Mouse (Mus musculus): Measurements from ENCODE around the gene Slc6a3.

The Slc6a3 gene

GRCm38 (mm10) chr13:73536403-73536821 lies at the start of gene Slc6a3:
Gene Slc6a3, plus strand, starts transcription at chr13:73536747.
- no peak for DNase-seq (ENCODE audit: low spot score)

GRCm38 (mm10) chr13:73488105-73488504 lies 48.4 kb upstream of the Slc6a3 start:
- DNase-seq (ENCODE audit: low spot score) = no peak

GRCm38 (mm10) chr13:73488707-73489106 lies 47.8 kb upstream of the Slc6a3 start:
- DNase-seq (ENCODE audit: low spot score) = no peak

- DNase-seq (ENCODE audit: low spot score) = peak; percentile 51
Observed at GRCm38 (mm10) chr13:73489986-73490385, 46.6 kb upstream of the Slc6a3 start.

- DNase-seq (ENCODE audit: low spot score) = no peak
Observed at GRCm38 (mm10) chr13:73490564-73491170, 45.9 kb upstream of the Slc6a3 start.

GRCm38 (mm10) chr13:73493183-73493582 lies 43.4 kb upstream of the Slc6a3 start:
- no peak for DNase-seq (ENCODE audit: low spot score)

GRCm38 (mm10) chr13:73494528-73494927 lies 42.0 kb upstream of the Slc6a3 start:
- DNase-seq (ENCODE audit: low spot score) = no peak

GRCm38 (mm10) chr13:73496137-73496536 lies 40.4 kb upstream of the Slc6a3 start:
- no peak for DNase-seq (ENCODE audit: low spot score)

GRCm38 (mm10) chr13:73499893-73500604 lies 36.5 kb upstream of the Slc6a3 start:
- DNase-seq (ENCODE audit: low spot score) = no peak

GRCm38 (mm10) chr13:73502719-73503118 lies 33.8 kb upstream of the Slc6a3 start:
- no peak for DNase-seq (ENCODE audit: low spot score)

GRCm38 (mm10) chr13:73505686-73506467 lies 30.7 kb upstream of the Slc6a3 start:
- peak; percentile 94 for DNase-seq (ENCODE audit: low spot score)

- no peak for DNase-seq (ENCODE audit: low spot score)
Observed at GRCm38 (mm10) chr13:73508817-73509550, 27.6 kb upstream of the Slc6a3 start.

GRCm38 (mm10) chr13:73509869-73510268 lies 26.7 kb upstream of the Slc6a3 start:
- DNase-seq (ENCODE audit: low spot score) = no peak

GRCm38 (mm10) chr13:73512776-73513673 lies 23.5 kb upstream of the Slc6a3 start:
- peak; percentile 86 for DNase-seq (ENCODE audit: low spot score)

GRCm38 (mm10) chr13:73516886-73517285 lies 19.7 kb upstream of the Slc6a3 start:
- no peak for DNase-seq (ENCODE audit: low spot score)

- no peak for DNase-seq (ENCODE audit: low spot score)
Observed at GRCm38 (mm10) chr13:73533716-73534115, 2.8 kb upstream of the Slc6a3 start.

- DNase-seq (ENCODE audit: low spot score) = no peak
Observed at GRCm38 (mm10) chr13:73535287-73535686, 1.3 kb upstream of the Slc6a3 start.

- DNase-seq (ENCODE audit: low spot score) = no peak
Observed at GRCm38 (mm10) chr13:73536824-73537223, 277 bp downstream of the Slc6a3 start.

- no peak for DNase-seq (ENCODE audit: low spot score)
Observed at GRCm38 (mm10) chr13:73564201-73564600, 27.7 kb downstream of the Slc6a3 start.

- DNase-seq (ENCODE audit: low spot score) = no peak
Observed at GRCm38 (mm10) chr13:73575051-73575450, 38.5 kb downstream of the Slc6a3 start.

- DNase-seq (ENCODE audit: low spot score) = no peak
Observed at GRCm38 (mm10) chr13:73577277-73577676, 40.7 kb downstream of the Slc6a3 start.

All from layer of hippocampus, adult 11-12 months (tissue).